Mouse (Mus musculus): ENCODE data around the gene Neurod2. TPM values are rescaled to one million over a fixed set of nuclear protein-coding genes. Genes with fewer than 3 reads are reported as not detected.

Neurod2 gene
- polyA plus RNA-seq, 1 experiment from 2014 or later: 0.09 TPM

DNA sequence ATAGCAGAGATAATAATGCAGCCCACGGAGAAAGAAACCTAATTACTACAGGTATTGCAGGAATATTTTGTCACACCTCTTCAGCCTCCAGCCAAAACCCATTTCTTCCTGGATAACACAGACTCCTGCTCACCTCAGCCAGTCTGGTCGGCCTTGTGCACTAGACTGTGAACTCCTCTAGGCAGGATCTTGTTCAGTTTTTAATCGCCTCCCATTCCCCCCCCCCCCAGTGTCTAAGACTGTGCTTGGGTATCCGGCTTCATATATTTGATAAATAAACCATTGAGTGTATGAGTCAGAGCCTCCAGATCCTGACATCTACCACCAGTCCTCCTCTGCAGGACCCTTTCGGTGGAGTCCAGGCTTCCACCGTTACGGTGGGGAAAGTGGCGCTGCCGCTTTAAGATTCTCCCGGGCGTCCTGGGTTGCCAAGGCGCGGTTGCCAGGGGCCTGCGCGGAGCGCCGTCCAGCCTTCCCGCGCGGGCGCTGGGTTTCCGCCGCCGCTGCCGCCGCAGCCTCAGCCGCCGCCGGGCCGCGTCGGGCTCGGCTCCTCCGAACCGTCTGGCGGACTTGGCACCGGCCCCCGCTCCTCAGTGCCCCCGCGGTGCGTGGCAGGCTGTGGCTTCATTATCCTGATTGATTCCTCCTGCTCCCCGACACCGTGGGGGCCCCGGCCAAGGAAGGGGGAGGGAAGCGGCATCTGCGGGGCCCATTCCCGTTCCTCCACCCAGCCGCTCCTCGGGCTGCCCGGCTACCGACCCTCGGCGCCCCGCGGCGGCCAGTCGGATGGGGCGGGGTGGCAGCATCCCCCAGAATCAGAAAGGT lies 35.0 kb downstream of the Neurod2 start:
- Histone ChIP-seq H3K4me1 (peaks cover 14% of the 10 kb centered on the region), H3K4me3 (replicated peaks) (peak overlapping the region; percentile 58), H3K36me3 (no peaks in the 10 kb centered on the region), H3K27ac (no peak overlapping the region), H3K9ac (peak overlapping the region; percentile 52), H3K9me3 (no peaks in the 10 kb centered on the region), H3K4me2 (peak overlapping the region; percentile 95), H3K27me3 (replicated peaks) (no peaks in the 10 kb centered on the region)
- WGBS: 2% methylated on average over 54 of the region's 58 CpGs
- peak; percentile 40; the same call in 1 of the 2 replicates for ATAC-seq (ENCODE audit: insufficient read depth, low FRiP score, low read depth)

DNA sequence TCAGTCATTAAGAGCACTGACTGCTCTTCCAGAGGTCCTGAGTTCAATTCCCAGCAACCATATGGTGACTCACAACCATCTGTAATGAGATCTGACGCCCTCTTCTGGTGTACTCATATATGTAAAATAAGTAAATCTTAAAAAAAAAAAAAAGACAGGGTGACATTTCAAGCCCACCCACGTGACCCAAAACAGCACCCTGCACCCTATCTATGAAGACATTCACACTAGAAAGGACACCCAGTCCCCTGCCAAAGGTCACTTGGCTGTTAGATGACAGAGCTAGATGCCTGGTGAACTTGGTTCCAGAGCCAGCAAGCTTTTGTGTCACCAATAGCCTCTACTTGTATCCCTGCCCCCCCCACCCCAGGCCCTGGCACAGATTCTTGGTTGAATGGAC lies 36.4 kb downstream of the Neurod2 start:
- ATAC-seq (ENCODE audit: insufficient read depth, low FRiP score, low read depth): no peak

GRCm38 (mm10) chr11:98290906-98291305 lies 38.5 kb downstream of the Neurod2 start:
- Histone ChIP-seq H3K36me3 (no peaks in the 10 kb centered on the region), H3K27me3 (replicated peaks) (no peaks in the 10 kb centered on the region), H3K4me2 (no peak overlapping the region), H3K27ac (no peak overlapping the region), H3K4me1 (no peaks in the 10 kb centered on the region), H3K9me3 (no peaks in the 10 kb centered on the region), H3K4me3 (replicated peaks) (no peak overlapping the region), H3K9ac (no peak overlapping the region)
- ATAC-seq (ENCODE audit: insufficient read depth, low FRiP score, low read depth): no peak
- 51% methylated on average over 2 of the region's 2 CpGs for WGBS

More for the DNA sequence above, 36.4 kb downstream of the Neurod2 start:
- no peaks in the 10 kb centered on the region for H3K9me3 ChIP-seq
- H3K4me2 ChIP-seq: no peak overlapping the region
- H3K27me3 ChIP-seq (replicated peaks): no peaks in the 10 kb centered on the region
- H3K27ac ChIP-seq: no peak overlapping the region
- WGBS: 28% methylated on average over 2 of the region's 2 CpGs
- peaks cover 7% of the 10 kb centered on the region for H3K4me1 ChIP-seq
- no peaks in the 10 kb centered on the region for H3K36me3 ChIP-seq
- H3K9ac ChIP-seq: no peak overlapping the region
- no peak overlapping the region for H3K4me3 ChIP-seq (replicated peaks)

DNA sequence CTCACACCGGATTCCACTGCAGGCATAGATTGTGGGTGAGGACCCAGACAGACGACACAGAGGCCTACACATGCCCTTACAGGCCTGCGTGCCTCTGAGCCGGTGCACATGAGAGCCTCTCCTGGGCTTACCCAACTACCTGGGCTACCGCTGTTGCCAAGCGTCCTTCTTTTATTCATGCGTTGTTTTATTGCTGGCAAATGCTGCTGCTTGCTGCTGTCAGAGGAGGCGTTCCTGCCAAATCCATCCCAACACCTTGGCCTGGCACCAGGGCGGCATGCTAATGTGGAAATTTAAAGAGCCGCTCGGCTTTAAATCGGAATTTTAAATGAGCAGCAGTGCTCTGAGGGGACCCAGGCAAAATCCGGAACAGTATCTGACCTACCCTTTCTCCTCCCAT lies 39.6 kb downstream of the Neurod2 start:
- 50% methylated on average over 13 of the region's 13 CpGs for WGBS
- Histone ChIP-seq H3K27ac (no peak overlapping the region), H3K36me3 (no peaks in the 10 kb centered on the region), H3K4me2 (no peak overlapping the region), H3K27me3 (replicated peaks) (no peaks in the 10 kb centered on the region), H3K9ac (no peak overlapping the region), H3K4me3 (replicated peaks) (no peak overlapping the region), H3K4me1 (no peaks in the 10 kb centered on the region), H3K9me3 (no peaks in the 10 kb centered on the region)
- no peak for ATAC-seq (ENCODE audit: insufficient read depth, low FRiP score, low read depth)

GRCm38 (mm10) chr11:98287961-98288360 lies 41.5 kb downstream of the Neurod2 start:
- Histone ChIP-seq H3K9me3 (no peaks in the 10 kb centered on the region), H3K4me1 (no peaks in the 10 kb centered on the region), H3K27ac (no peak overlapping the region), H3K27me3 (replicated peaks) (no peaks in the 10 kb centered on the region), H3K4me3 (replicated peaks) (no peak overlapping the region), H3K36me3 (no peaks in the 10 kb centered on the region), H3K4me2 (no peak overlapping the region), H3K9ac (no peak overlapping the region)
- no peak for ATAC-seq (ENCODE audit: insufficient read depth, low FRiP score, low read depth)
- WGBS: 48% methylated on average over 7 of the region's 7 CpGs

DNA sequence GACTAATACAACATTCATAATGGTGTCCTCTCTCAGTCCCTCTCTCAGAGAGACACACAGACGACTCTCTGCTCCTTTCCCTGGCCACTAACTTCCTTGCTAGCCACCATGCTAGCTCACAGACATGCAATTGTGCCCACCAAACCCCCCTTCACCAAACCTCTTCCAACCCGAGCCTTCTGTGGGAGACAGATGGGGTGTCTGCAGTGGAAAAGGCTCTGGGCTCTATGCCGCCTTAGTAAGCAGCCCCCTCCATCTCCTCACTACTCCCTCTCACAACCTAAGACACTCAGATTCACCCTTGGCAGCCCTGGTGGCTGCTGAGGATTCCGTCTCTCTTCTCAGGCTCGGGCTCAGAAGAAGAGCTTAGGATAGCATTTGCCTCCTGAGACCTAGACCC lies 41.9 kb downstream of the Neurod2 start:
- H3K36me3 ChIP-seq: no peaks in the 10 kb centered on the region
- H3K27ac ChIP-seq: no peak overlapping the region
- H3K9me3 ChIP-seq: no peaks in the 10 kb centered on the region
- no peaks in the 10 kb centered on the region for H3K4me1 ChIP-seq
- H3K4me3 ChIP-seq (replicated peaks): no peak overlapping the region
- ATAC-seq (ENCODE audit: insufficient read depth, low FRiP score, low read depth): no peak
- H3K4me2 ChIP-seq: no peak overlapping the region
- no peaks in the 10 kb centered on the region for H3K27me3 ChIP-seq (replicated peaks)
- H3K9ac ChIP-seq: no peak overlapping the region
- 42% methylated on average over 5 of the region's 5 CpGs for WGBS

GRCm38 (mm10) chr11:98285368-98285767 lies 44.1 kb downstream of the Neurod2 start:
- ATAC-seq (ENCODE audit: insufficient read depth, low FRiP score, low read depth): no peak
- no peaks in the 10 kb centered on the region for H3K4me1 ChIP-seq
- no peaks in the 10 kb centered on the region; the same call in 1 of the 2 replicates for H3K36me3 ChIP-seq
- no peak overlapping the region for H3K4me2 ChIP-seq
- H3K4me3 ChIP-seq (replicated peaks): no peak overlapping the region
- no peaks in the 10 kb centered on the region for H3K9me3 ChIP-seq
- H3K27me3 ChIP-seq (replicated peaks): no peaks in the 10 kb centered on the region
- no peak overlapping the region for H3K27ac ChIP-seq
- WGBS: 62% methylated on average over 2 of the region's 2 CpGs
- no peak overlapping the region for H3K9ac ChIP-seq

DNA sequence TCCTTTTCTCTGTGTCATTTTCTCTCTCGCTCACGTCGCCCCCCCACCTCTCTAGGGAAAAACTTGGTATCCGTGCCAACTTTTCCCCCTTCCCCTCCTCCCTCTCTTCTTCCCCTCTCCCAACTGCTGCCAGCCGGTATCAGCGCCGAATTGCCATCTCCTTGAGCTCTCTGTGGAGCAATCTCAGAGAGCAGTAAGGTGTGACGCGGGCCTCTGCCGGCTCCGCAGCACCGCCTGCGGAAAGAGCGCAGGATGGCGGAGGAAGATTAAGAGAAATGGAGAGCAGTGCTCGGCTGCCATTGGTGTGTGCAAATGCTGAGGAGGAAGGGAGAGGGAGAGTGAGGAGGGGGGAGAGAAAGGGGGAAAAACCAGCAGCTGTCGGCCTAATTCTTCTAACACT lies 45.2 kb downstream of the Neurod2 start:
- Histone ChIP-seq H3K36me3 (peaks cover 2% of the 10 kb centered on the region), H3K27ac (no peak overlapping the region), H3K9me3 (no peaks in the 10 kb centered on the region), H3K4me2 (peak overlapping the region; percentile 51), H3K4me3 (replicated peaks) (no peak overlapping the region; the same call in 1 of the 2 replicates), H3K4me1 (no peaks in the 10 kb centered on the region), H3K27me3 (replicated peaks) (no peaks in the 10 kb centered on the region), H3K9ac (no peak overlapping the region)
- 4% methylated on average over 16 of the region's 17 CpGs for WGBS
- ATAC-seq (ENCODE audit: insufficient read depth, low FRiP score, low read depth): no peak

DNA sequence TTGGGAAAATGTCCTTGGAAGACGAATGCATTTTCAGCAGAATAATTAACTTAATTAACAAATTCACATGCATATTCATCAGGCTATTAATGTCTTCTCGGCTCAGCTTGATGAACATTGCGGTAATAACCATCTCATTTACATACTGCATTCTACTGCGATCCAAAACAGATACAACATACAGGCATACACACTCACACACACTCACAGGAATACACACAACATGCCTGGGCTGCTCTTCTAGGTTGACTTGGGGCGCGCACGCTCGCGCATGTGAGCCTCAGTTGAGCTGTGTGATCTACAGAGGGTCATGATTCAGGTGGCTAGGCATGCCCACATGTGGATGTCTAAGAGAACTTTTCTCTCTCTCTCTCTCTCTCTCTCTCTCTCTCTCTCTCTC lies 45.7 kb downstream of the Neurod2 start:
- 37% methylated on average over 9 of the region's 9 CpGs for WGBS

More for the DNA sequence above, 45.7 kb downstream of the Neurod2 start:
- H3K27ac ChIP-seq: no peak overlapping the region
- peaks cover 7% of the 10 kb centered on the region for H3K36me3 ChIP-seq
- no peak overlapping the region for H3K4me3 ChIP-seq (replicated peaks)
- no peak overlapping the region for H3K9ac ChIP-seq
- no peaks in the 10 kb centered on the region for H3K27me3 ChIP-seq (replicated peaks)
- ATAC-seq (ENCODE audit: insufficient read depth, low FRiP score, low read depth): no peak
- no peaks in the 10 kb centered on the region for H3K9me3 ChIP-seq
- no peaks in the 10 kb centered on the region for H3K4me1 ChIP-seq
- no peak overlapping the region for H3K4me2 ChIP-seq

Other genes starting within 250 kb of the Neurod2 start
- gene Fbxl20, start 179.2 kb downstream of the Neurod2 start, polyA plus RNA-seq (2015; fragmentation: Nextera tagmentation; extraction: Ambion mirVana): 15.9 and 17.3 TPM in 2 replicates
- 54.5 and 57.4 TPM in 2 replicates for gene Med1, start 136.4 kb downstream of the Neurod2 start, polyA plus RNA-seq (2015; fragmentation: Nextera tagmentation; extraction: Ambion mirVana)
- 9.4 and 9.7 TPM in 2 replicates for gene Cdk12, start 126.6 kb downstream of the Neurod2 start, polyA plus RNA-seq (2015; fragmentation: Nextera tagmentation; extraction: Ambion mirVana)
- gene Ppp1r1b, start 18.8 kb upstream of the Neurod2 start, polyA plus RNA-seq (2015; fragmentation: Nextera tagmentation; extraction: Ambion mirVana): 20.2 and 21.5 TPM in 2 replicates
- gene Stard3, start 28.7 kb upstream of the Neurod2 start, polyA plus RNA-seq (2015; fragmentation: Nextera tagmentation; extraction: Ambion mirVana): 41.1 and 46.4 TPM in 2 replicates
- 0.23 and 0.43 TPM in 2 replicates for gene Tcap, start 54.2 kb upstream of the Neurod2 start, polyA plus RNA-seq (2015; fragmentation: Nextera tagmentation; extraction: Ambion mirVana)
- gene Pnmt, start 56.8 kb upstream of the Neurod2 start, polyA plus RNA-seq (2015; fragmentation: Nextera tagmentation; extraction: Ambion mirVana): 0.22 TPM in 1 of 2 replicates, not detected in the other
- 13.0 and 15.7 TPM in 2 replicates for gene Pgap3, start 70.8 kb upstream of the Neurod2 start, polyA plus RNA-seq (2015; fragmentation: Nextera tagmentation; extraction: Ambion mirVana)
- 40.6 and 42.4 TPM in 2 replicates for gene Erbb2, start 82.8 kb upstream of the Neurod2 start, polyA plus RNA-seq (2015; fragmentation: Nextera tagmentation; extraction: Ambion mirVana)
- gene Mien1, start 109.3 kb upstream of the Neurod2 start, polyA plus RNA-seq (2015; fragmentation: Nextera tagmentation; extraction: Ambion mirVana): 137 and 142 TPM in 2 replicates
- 44.7 and 56.1 TPM in 2 replicates for gene Grb7, start 116.7 kb upstream of the Neurod2 start, polyA plus RNA-seq (2015; fragmentation: Nextera tagmentation; extraction: Ambion mirVana)
- gene Ikzf3, start 216.4 kb upstream of the Neurod2 start, polyA plus RNA-seq (2015; fragmentation: Nextera tagmentation; extraction: Ambion mirVana): 0.50 and 0.69 TPM in 2 replicates
- gene Zpbp2, start 221.4 kb upstream of the Neurod2 start, polyA plus RNA-seq (2015; fragmentation: Nextera tagmentation; extraction: Ambion mirVana): 0.31 and 0.40 TPM in 2 replicates